27 mouse cellular contexts compared by ENCODE assay signal in the genomic region with DNA sequence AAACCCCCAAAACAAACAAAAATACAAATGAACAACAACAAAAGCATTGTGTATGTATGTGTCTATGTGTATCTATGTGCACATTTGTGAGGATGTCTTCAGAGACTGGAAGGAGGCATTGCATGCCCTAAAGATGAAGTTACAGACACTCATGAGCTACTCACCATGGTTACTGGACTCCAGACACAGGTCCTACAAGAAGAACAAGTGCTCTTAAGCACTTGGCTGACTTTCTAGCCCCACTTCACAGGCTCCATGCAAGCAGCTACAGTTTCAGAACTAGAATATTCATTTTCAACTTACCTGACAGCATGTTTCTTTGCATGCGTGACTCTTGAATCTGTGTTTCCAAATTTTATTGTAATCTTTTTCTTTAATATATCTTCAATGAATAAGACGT. TPM values are rescaled to one million over a fixed set of nuclear protein-coding genes. Genes with fewer than 3 reads are reported as not detected.
"Had no signal": no experiment of that assay in that cellular context is flagged by ENCODE, and none has a peak within 500 bp of the region (broad histone marks: within the 10 kb centered on the region; RNA-seq: fewer than 3 reads in every experiment).

No protein-coding gene starts in this region.

- ATAC-seq: liver, postnatal 0 days; midbrain, embryonic 13.5 days; midbrain, embryonic 15.5 days had no signal

- H3K27me3 ChIP-seq: liver, embryonic 13.5 days; liver, embryonic 15.5 days; lung, embryonic 15.5 days; megakaryocyte, embryonic 14.5 days; midbrain, embryonic 13.5 days; midbrain, embryonic 15.5 days; neural tube, embryonic 13.5 days; neural tube, embryonic 15.5 days; stomach, embryonic 15.5 days had no signal

- H3K4me3 ChIP-seq: liver, embryonic 13.5 days; liver, embryonic 15.5 days; lung, embryonic 15.5 days; megakaryocyte, embryonic 14.5 days; midbrain, embryonic 13.5 days; midbrain, embryonic 15.5 days; neural tube, embryonic 13.5 days; neural tube, embryonic 15.5 days; stomach, embryonic 15.5 days had no signal

- H3K4me1 ChIP-seq: liver, embryonic 13.5 days; liver, embryonic 15.5 days; lung, embryonic 15.5 days; megakaryocyte, embryonic 14.5 days; midbrain, embryonic 13.5 days; midbrain, embryonic 15.5 days; neural tube, embryonic 13.5 days; neural tube, embryonic 15.5 days; stomach, embryonic 15.5 days had no signal

- H3K4me2 ChIP-seq: liver, embryonic 11.5 days; liver, embryonic 13.5 days; liver, embryonic 15.5 days; lung, embryonic 15.5 days; midbrain, embryonic 11.5 days; midbrain, embryonic 13.5 days; midbrain, embryonic 15.5 days; neural tube, embryonic 13.5 days; neural tube, embryonic 15.5 days; stomach, embryonic 15.5 days had no signal

- H3K9ac ChIP-seq: liver, embryonic 13.5 days; liver, embryonic 15.5 days; liver, postnatal 0 days; lung, embryonic 15.5 days; midbrain, embryonic 13.5 days; midbrain, embryonic 15.5 days; neural tube, embryonic 13.5 days; neural tube, embryonic 15.5 days; stomach, embryonic 15.5 days had no signal

- H3K27ac ChIP-seq: liver, embryonic 13.5 days; liver, embryonic 15.5 days; lung, embryonic 15.5 days; midbrain, embryonic 13.5 days; midbrain, embryonic 15.5 days; neural tube, embryonic 13.5 days; neural tube, embryonic 15.5 days; stomach, embryonic 15.5 days; stomach, postnatal 0 days had no signal

- H3K9me3 ChIP-seq: liver, embryonic 15.5 days; lung, embryonic 15.5 days; midbrain, embryonic 13.5 days; midbrain, embryonic 15.5 days; neural tube, embryonic 13.5 days; neural tube, embryonic 15.5 days; stomach, embryonic 15.5 days had no signal

- H3K36me3 ChIP-seq: liver, embryonic 13.5 days; liver, embryonic 15.5 days; lung, embryonic 15.5 days; midbrain, embryonic 13.5 days; midbrain, embryonic 15.5 days; neural tube, embryonic 13.5 days; neural tube, embryonic 15.5 days; stomach, embryonic 15.5 days had no signal

- DNase-seq: liver; liver, embryonic 13.5 days; liver, postnatal 0 days; retina, postnatal 1 day; right cerebral cortex, adult 18-20 months; right cerebral cortex, postnatal 25 days; right cerebral cortex, postnatal 4 days; thymus, adult 2 months; thymus, postnatal 25 days; thymus, postnatal 4 days had no signal

RNA-seq across cellular contexts. Expression of gene Gm6614, which starts 24.6 kb away (rescaled TPM):
- total RNA-seq: midbrain, postnatal 0 days; monocyte, adult 5-6 weeks had no signal
- polyA plus RNA-seq: liver, embryonic 11.5 days; liver, embryonic 13.5 days; liver, embryonic 15.5 days; liver, postnatal 0 days; lung, embryonic 15.5 days; midbrain, embryonic 11.5 days; midbrain, embryonic 13.5 days; midbrain, embryonic 15.5 days; midbrain, postnatal 0 days; neural tube, embryonic 13.5 days; neural tube, embryonic 15.5 days; small intestine, adult 2 months; spleen, adult 2 months; stomach, embryonic 15.5 days; stomach, postnatal 0 days; testis, adult 2 months; thymus, adult 2 months; urinary bladder, adult 2 months had no signal
